ENCODE assay signal across 18 mouse cellular contexts in genomic region chr10:118004362-118004958, GRCm38 (mm10).
DNase-seq lines count a peak whose midpoint lies in the region; ATAC-seq and TF ChIP-seq lines count a peak whose summit lies in the region.
"Had no signal": no experiment of that assay in that cellular context is flagged by ENCODE, and none has a peak within 500 bp of the region (broad histone marks: within the 10 kb centered on the region; RNA-seq: fewer than 3 reads in every experiment).

No protein-coding gene starts in this region.

- H3K9ac ChIP-seq in heart, embryonic 12.5 days: no peak overlapping the region
- H3K9ac ChIP-seq in hindbrain, postnatal 0 days (replicated peaks; ENCODE audit: low read length): no peak overlapping the region
- H3K9ac ChIP-seq: embryonic facial prominence, embryonic 13.5 days; liver, postnatal 0 days had no signal

- TF ChIP-seq CTCF in hindbrain, postnatal 0 days (IDR thresholded peaks at IDR 0.05; ENCODE audit: low read depth): no peak
- no peak for TF ChIP-seq CTCF in thymus, adult 2 months (IDR thresholded peaks at IDR 0.05; ENCODE audit: borderline replicate concordance, control insufficient read depth, extremely low read depth, insufficient read depth, low read length, poor library complexity)

- no peak for ATAC-seq in heart, embryonic 12.5 days (ENCODE audit: insufficient number of reproducible peaks, low FRiP score)
- no peak for ATAC-seq in hindbrain, postnatal 0 days
- ATAC-seq: liver, postnatal 0 days; lung, postnatal 0 days had no signal

- peaks cover 4% of the 10 kb centered on the region; the same call in 1 of the 2 replicates for H3K9me3 ChIP-seq in heart, embryonic 12.5 days (replicated peaks)
- peaks cover 7% of the 10 kb centered on the region; the same call in 1 of the 2 replicates for H3K9me3 ChIP-seq in hindbrain, embryonic 10.5 days
- 0 out of 2 replicates have a peak, but pooled peaks cover 3% of the 10 kb centered on the region for H3K9me3 ChIP-seq in hindbrain, postnatal 0 days (ENCODE audit: low read length)

- 50% methylated on average over 8 of the region's 8 CpGs for WGBS in heart, embryonic 12.5 days
- 69% methylated on average over 8 of the region's 8 CpGs for WGBS in hindbrain, embryonic 10.5 days
- 66% methylated on average over 8 of the region's 8 CpGs for WGBS in hindbrain, postnatal 0 days
- 90% methylated on average over 8 of the region's 8 CpGs for WGBS in thymus, adult 2 months

- no peak for TF ChIP-seq POLR2A in thymus, adult 2 months (IDR thresholded peaks at IDR 0.05; ENCODE audit: control insufficient read depth, extremely low read depth, insufficient read depth, low read length, poor library complexity)

- no peaks in the 10 kb centered on the region for H3K27me3 ChIP-seq in heart, embryonic 12.5 days (replicated peaks)
- no peaks in the 10 kb centered on the region; the same call in 1 of the 2 replicates for H3K27me3 ChIP-seq in hindbrain, embryonic 10.5 days (ENCODE audit: insufficient read depth, poor library complexity, severe bottlenecking)
- no peaks in the 10 kb centered on the region for H3K27me3 ChIP-seq in hindbrain, postnatal 0 days (ENCODE audit: insufficient read depth, low read length)
- no peaks in the 10 kb centered on the region for H3K27me3 ChIP-seq in thymus, adult 2 months (ENCODE audit: control insufficient read depth, insufficient read depth, low read length)
- H3K27me3 ChIP-seq: embryonic facial prominence, embryonic 13.5 days had no signal

- H3K4me2 ChIP-seq in heart, embryonic 12.5 days: peak overlapping the region; percentile 35
- no peak overlapping the region for H3K4me2 ChIP-seq in hindbrain, postnatal 0 days (ENCODE audit: low read depth, low read length)
- H3K4me2 ChIP-seq: embryonic facial prominence, embryonic 13.5 days; liver, embryonic 11.5 days had no signal

- peaks cover 21% of the 10 kb centered on the region for H3K4me1 ChIP-seq in heart, embryonic 12.5 days (replicated peaks)
- peaks cover 15% of the 10 kb centered on the region; the same call in 1 of the 2 replicates for H3K4me1 ChIP-seq in hindbrain, embryonic 10.5 days (replicated peaks)
- H3K4me1 ChIP-seq in hindbrain, postnatal 0 days (ENCODE audit: insufficient read depth, low read length): no peaks in the 10 kb centered on the region
- peaks cover 43% of the 10 kb centered on the region for H3K4me1 ChIP-seq in thymus, adult 2 months (replicated peaks; ENCODE audit: control insufficient read depth, insufficient read depth, low read length)

- no peak overlapping the region for H3K4me3 ChIP-seq in heart, embryonic 12.5 days
- no peak overlapping the region for H3K4me3 ChIP-seq in hindbrain, embryonic 10.5 days
- no peak overlapping the region for H3K4me3 ChIP-seq in hindbrain, postnatal 0 days (ENCODE audit: low read length)
- H3K4me3 ChIP-seq in thymus, adult 2 months (ENCODE audit: control insufficient read depth, insufficient read depth, low read length): no peak overlapping the region
- H3K4me3 ChIP-seq: embryonic facial prominence, embryonic 13.5 days had no signal

- DNase-seq in heart, postnatal 4 days: no peak
- DNase-seq in hindbrain, embryonic 10.5 days (ENCODE audit: low spot score): no peak
- DNase-seq in hindbrain, postnatal 0 days (ENCODE audit: low spot score): no peak
- DNase-seq in thymus, adult 2 months: peak; percentile 1
- no peak for DNase-seq in thymus, postnatal 36 days
- DNase-seq in retina, postnatal 1 day: peak; percentile 61
- no peak for DNase-seq in adrenal gland, adult 8-10 months
- DNase-seq: adrenal gland, postnatal 14 days; gastrocnemius, postnatal 36 days; kidney, adult 18-20 months; liver, postnatal 0 days; thymus, postnatal 14 days had no signal

- H3K36me3 ChIP-seq in heart, embryonic 12.5 days: no peaks in the 10 kb centered on the region
- no peaks in the 10 kb centered on the region for H3K36me3 ChIP-seq in hindbrain, embryonic 10.5 days
- no peaks in the 10 kb centered on the region for H3K36me3 ChIP-seq in hindbrain, postnatal 0 days (ENCODE audit: insufficient read depth, low read length)
- H3K36me3 ChIP-seq in thymus, adult 2 months (ENCODE audit: control insufficient read depth, insufficient read depth, low read length): no peaks in the 10 kb centered on the region
- H3K36me3 ChIP-seq: embryonic facial prominence, embryonic 13.5 days had no signal

- H3K27ac ChIP-seq in heart, embryonic 12.5 days (ENCODE audit: poor library complexity, severe bottlenecking): peak overlapping the region; percentile 58; the same call in 1 of the 2 replicates
- H3K27ac ChIP-seq in hindbrain, embryonic 10.5 days: peak overlapping the region; percentile 35; the same call in 1 of the 2 replicates
- no peak overlapping the region for H3K27ac ChIP-seq in hindbrain, postnatal 0 days
- H3K27ac ChIP-seq in thymus, adult 2 months (ENCODE audit: control insufficient read depth, insufficient read depth, low read length): no peak overlapping the region
- H3K27ac ChIP-seq: embryonic facial prominence, embryonic 13.5 days; kidney, postnatal 0 days; macrophage had no signal

Comparison
In these comparisons a context has a peak if more than half of its experiments do, and no peak if none do; other contexts are left out.
1. H3K27ac ChIP-seq: peak in heart, embryonic 12.5 days (single experiment) and hindbrain, embryonic 10.5 days (single experiment); none in hindbrain, postnatal 0 days (single experiment) and thymus, adult 2 months (single experiment).
2. DNase-seq: peak in thymus, adult 2 months (single experiment) and retina, postnatal 1 day (single experiment); none in heart, postnatal 4 days (single experiment), hindbrain, embryonic 10.5 days (single experiment), hindbrain, postnatal 0 days (single experiment), thymus, postnatal 36 days (0 of 2) and adrenal gland, adult 8-10 months (single experiment).